Mouse (Mus musculus) heart, postnatal 10 days (tissue): ENCODE results near the gene Mecom. TPM values are rescaled to one million over a fixed set of nuclear protein-coding genes. Genes with fewer than 3 reads are reported as not detected.

Source experiments
- DNase-seq, 2 experiments: peaks; one replicate each; pipeline ENCODE4 v3.0.0; 2021
- intact Hi-C: fragments of 180-260 bp; cut with DNase I; formaldehyde crosslinking; loops from one replicate; pipeline ENCODE4 v1.15.1; 2025
- total RNA-seq, 2 experiments: library from RNA; stranded (reverse); gene quantifications; 2 replicates each; pipeline ENCODE4 v1.2.3; 2021

Gene Mecom
- total RNA-seq, 2 experiments from 2014 or later, result 27.4 to 35.8 TPM

- intact Hi-C loops, result loop anchor here (10.0 kb wide), 1 partner anchor 154 kb away; no protein-coding TSS in a partner anchor
- DNase-seq, result no peak
These were observed 379.2 kb downstream of the Mecom start for GRCm38 (mm10) chr3:30168396-30169186.

GRCm38 (mm10) chr3:30167027-30167426, 380.8 kb downstream of the Mecom start:
- no peak for DNase-seq
- intact Hi-C loops, result loop anchor here (10.0 kb wide), 1 partner anchor 152 kb away; no protein-coding TSS in a partner anchor

- intact Hi-C loops, result loop anchor here (10.0 kb wide), 1 partner anchor 150 kb away; no protein-coding TSS in a partner anchor
- no peak for DNase-seq
These were observed 383.0 kb downstream of the Mecom start for GRCm38 (mm10) chr3:30164834-30165233.

DNA sequence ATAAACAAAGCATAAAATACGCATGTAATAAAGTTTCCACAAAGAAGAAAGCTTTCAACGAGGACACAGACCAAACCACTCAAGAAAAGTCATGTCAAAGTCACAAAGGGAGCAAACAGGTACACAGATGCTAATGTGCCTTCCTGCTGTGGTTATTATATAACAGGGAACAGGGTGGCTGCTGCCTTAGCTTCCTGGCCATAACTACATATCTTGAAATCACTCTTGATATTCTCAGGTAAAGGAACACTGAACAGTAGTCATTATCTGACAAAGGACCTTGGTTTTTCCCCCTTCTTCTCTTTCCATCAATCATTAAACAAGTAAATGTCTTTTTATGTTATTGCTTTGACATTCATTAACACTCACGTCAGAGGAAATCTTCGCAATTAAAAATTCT, 384.4 kb downstream of the Mecom start:
- DNase-seq, result no peak
- intact Hi-C loops, result loop anchor here (10.0 kb wide), 1 partner anchor 149 kb away; no protein-coding TSS in a partner anchor

DNA sequence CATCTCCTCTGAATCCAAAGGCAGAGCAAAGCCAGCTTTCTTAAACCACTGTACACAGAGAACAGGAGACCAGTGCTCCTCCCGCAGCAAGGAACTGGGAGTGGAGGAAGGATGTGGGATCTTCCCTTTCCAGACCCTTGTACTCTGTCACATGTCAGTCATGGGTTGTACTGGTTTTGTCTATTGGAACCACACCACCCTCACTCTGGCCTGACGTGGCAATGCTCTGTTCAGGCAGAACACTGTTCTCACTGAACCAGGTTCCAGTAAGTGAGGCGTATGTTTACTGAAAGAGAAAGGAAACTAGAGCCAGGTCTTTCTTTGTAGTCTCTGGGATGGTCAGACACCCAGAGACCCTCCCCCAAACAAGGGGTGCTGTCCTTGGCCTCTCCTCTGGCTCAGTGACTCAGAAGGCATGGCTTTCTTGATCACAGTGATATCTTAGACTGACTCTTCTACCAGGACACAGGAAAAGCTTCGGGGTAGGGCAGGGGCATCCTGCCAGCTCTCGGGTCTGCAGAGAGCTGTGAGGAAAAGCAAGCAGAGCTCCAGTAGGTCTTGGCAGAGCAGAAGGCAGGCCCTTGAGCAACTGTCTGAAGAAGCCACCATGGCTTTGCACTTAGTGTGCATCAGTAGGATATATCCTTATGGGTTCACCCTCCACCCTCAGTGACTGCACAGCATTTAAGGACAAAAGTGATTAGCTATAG, 386.7 kb downstream of the Mecom start:
- intact Hi-C loops, result loop anchor here (2.0 to 10.0 kb wide), 3 partner anchors 146 to 348 kb away; no protein-coding TSS in a partner anchor
- peak; percentile 11 to 20 for DNase-seq

GRCm38 (mm10) chr3:30160346-30160745, 387.5 kb downstream of the Mecom start:
- DNase-seq, result no peak
- intact Hi-C loops, result loop anchor here (2.0 to 10.0 kb wide), 3 partner anchors 146 to 348 kb away; no protein-coding TSS in a partner anchor

DNA sequence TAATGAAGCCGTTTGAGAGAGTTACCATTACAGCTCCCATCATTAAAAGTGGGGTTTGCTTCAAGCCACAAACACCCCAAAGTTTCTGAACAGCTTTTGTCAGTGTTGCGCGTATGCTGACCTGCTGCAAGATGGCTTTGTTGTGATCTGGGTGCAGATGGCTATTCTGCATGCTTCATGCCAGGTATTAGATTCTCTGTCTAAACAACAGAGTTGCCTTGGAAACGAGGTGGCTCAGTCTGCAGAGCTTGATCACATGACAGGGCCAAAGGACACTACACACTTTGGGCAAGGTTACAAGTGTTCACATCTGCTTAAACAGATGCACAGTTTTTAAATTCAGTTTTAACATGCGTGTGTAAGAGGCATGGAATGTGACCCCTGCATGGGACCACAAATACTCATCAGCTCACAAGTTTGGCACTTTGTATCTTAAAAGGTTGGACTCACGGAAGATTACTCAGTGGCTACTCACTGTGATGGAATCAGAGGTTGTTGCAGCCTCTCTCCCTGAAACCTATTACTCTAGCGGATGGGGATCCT, 390.6 kb downstream of the Mecom start:
- intact Hi-C loops, result no loop called here
- no peak for DNase-seq

GRCm38 (mm10) chr3:30154390-30154789, 393.4 kb downstream of the Mecom start:
- intact Hi-C loops, result no loop called here
- DNase-seq, result no peak

DNA sequence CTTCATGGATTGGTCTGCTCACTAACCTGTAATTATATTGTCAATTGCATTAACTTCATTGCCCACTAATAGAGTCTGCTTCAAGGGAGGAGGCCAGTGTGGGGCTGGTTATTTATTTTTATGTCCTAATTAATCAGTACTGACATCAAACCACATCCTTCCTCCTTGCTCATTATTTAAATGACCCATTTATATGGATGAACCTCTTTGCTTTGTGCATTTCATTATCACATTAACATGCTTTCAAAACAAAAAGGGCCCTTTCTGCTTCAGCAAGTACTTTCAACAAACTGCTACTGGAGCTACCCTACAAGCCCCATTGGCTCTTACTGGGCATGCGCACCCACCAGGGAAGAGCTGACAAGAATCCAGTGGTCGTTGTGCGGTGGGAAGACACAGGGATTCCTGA, 393.9 kb downstream of the Mecom start:
- intact Hi-C loops, result no loop called here
- DNase-seq, result no peak

DNA sequence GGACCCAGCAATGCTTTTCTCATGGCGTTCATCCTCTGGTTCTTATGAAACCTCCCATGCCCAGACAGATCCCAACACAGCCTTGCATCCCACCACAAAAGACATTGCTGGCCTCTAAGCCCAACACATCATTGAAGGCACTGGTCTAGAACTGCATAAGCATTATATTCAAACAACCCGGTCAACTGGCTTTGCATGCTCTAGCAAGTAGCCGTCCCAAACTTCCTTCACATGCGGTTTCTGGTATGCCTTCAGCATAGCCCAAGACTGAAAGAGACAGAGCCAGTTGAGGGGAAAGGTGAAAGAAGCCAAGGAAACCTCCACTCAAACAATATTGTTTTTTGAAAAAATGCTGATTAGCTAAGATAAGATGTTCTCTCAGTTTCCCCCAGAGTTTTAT, 397.7 kb downstream of the Mecom start:
- intact Hi-C loops, result no loop called here
- DNase-seq, result no peak

GRCm38 (mm10) chr3:30148378-30149079, 399.3 kb downstream of the Mecom start:
- DNase-seq, result no peak
- intact Hi-C loops, result no loop called here

- intact Hi-C loops, result no loop called here
- DNase-seq, result no peak
These were observed 402.8 kb downstream of the Mecom start for GRCm38 (mm10) chr3:30145051-30145450.

DNA sequence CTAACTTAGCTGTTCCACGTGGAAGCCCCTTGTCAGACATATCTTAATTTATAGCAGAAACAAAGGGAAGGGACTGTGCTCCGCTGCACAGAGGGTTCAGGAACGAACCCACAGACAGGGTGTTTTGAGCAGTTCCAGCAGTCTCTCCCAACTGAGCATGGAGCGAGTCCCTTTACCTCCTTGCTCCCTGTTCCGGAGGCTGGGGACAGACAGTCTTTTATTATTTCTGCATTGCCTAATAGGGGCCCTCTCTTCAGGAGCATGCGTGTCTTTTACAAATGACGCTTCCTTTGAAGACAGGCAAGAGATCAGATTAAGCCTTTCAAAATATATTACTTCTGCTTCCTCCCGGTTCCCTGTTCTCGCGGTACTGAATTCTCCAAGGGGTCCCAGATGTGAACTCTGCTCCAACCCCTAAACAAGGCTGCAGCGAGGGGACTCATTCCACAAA, 403.8 kb downstream of the Mecom start:
- no peak for DNase-seq
- intact Hi-C loops, result no loop called here

DNA sequence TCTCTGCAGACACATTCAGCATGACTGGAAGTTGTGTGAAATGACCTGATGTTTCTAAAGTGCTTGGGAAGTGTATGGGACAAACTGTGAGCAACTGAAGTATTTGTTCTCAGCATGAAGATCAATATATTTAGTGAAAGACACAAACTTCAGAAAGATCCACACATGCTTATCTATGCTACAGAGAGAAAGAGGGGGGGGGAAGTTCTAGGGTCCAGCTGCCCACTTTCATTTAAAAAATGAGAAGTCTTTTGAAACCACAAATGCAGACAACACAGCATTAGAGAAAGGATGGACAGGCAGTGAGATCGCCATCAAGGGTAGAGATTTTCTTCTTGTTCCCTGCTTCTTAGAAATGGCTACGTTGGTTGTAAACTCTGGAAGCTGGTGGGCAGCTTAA, 404.4 kb downstream of the Mecom start:
- intact Hi-C loops, result no loop called here
- no peak for DNase-seq

GRCm38 (mm10) chr3:30140349-30140748, 407.5 kb downstream of the Mecom start:
- no peak for DNase-seq
- intact Hi-C loops, result no loop called here

DNA sequence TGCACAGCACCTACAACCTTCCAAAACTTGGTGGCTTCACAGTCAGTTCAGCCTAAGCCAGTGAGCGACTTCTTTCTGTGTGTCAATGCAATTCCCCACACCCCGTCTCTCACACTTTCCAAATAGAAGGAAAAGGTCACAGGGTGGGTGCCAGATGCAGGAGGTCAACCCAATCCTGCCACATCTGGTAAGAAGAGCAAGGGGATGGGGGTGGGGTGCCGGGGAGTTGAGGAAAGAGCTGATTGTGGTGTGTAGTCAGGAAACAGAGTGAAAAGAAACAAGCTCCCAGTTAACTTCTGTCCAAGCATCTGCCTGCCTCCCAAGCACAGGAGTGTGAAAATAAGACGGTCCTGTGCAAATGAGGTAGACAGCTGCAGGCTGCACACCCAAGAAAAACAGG, 408.1 kb downstream of the Mecom start:
- DNase-seq, result no peak
- intact Hi-C loops, result no loop called here

DNA sequence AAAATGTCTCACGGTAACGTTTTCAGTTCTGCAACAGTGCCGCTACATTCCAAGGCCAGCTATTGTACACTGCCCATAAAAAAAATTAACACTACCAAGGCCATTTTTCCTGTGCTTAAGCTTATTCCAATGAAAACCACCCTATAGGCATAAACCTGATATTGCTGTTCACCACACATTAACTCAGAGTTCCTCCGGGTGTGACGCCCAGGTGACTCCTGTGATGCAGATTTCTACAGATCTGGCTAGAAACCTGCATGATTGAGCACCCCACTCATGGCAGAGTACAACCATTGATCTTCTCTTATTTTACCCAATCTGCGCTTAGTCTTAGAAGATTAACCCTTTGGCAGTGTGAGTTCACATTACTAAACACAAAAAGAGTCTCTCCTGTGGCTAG, 409.2 kb downstream of the Mecom start:
- intact Hi-C loops, result no loop called here
- DNase-seq, result no peak

GRCm38 (mm10) chr3:30135857-30136256, 412.0 kb downstream of the Mecom start:
- no peak for DNase-seq
- intact Hi-C loops, result no loop called here

- intact Hi-C loops, result no loop called here
- no peak for DNase-seq
These were observed 412.7 kb downstream of the Mecom start for GRCm38 (mm10) chr3:30135119-30135518.

GRCm38 (mm10) chr3:30132981-30133380, 414.8 kb downstream of the Mecom start:
- DNase-seq, result no peak
- intact Hi-C loops, result no loop called here

DNA sequence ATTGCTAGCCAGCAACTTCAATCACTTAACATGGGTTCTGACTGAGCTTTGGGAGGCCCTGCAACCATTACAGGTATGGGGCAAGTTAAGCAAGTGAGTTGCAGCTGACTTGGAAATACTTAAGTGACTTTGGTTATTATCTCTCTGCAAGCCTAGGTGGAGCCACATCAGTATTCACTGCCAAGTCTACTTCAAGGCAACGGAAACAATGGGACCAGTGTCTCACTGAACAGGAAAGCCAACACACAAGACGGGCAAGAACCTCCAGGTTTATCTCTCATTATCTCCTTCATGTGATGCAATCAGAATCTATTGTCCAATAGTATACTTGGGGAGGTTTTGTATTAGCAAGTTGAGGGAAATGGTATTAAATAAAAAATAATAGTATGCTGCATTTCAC, 415.4 kb downstream of the Mecom start:
- intact Hi-C loops, result no loop called here
- no peak for DNase-seq
